Mouse (Mus musculus) kidney, postnatal 14 days (tissue): Measurements from ENCODE around the gene Tor3a.

ENCODE experiments used
- DNase-seq: peaks from one replicate; pipeline ENCODE4 v3.0.0; 2022; ENCODE audit warnings: mixed read lengths

Tor3a gene

GRCm38 (mm10) chr1:156674195-156675000, at the start of gene Tor3a:
Gene Tor3a (minus strand): TSS chr1:156674356.
- DNase-seq: peak; percentile 90

GRCm38 (mm10) chr1:156722089-156722488, 47.9 kb upstream of the Tor3a start:
- no peak for DNase-seq

GRCm38 (mm10) chr1:156720046-156720445, 45.9 kb upstream of the Tor3a start:
- peak; percentile 22 for DNase-seq

GRCm38 (mm10) chr1:156718950-156719805, 45.0 kb upstream of the Tor3a start, which contains the start of gene Fam20b:
Gene Fam20b (minus strand): TSS chr1:156719086.
- DNase-seq: peak; percentile 98

GRCm38 (mm10) chr1:156718286-156718949, 44.3 kb upstream of the Tor3a start:
- no peak for DNase-seq

GRCm38 (mm10) chr1:156717751-156718285, 43.7 kb upstream of the Tor3a start:
- DNase-seq: peak; percentile 65

GRCm38 (mm10) chr1:156716681-156717080, 42.5 kb upstream of the Tor3a start:
- no peak for DNase-seq

GRCm38 (mm10) chr1:156710472-156711098, 36.4 kb upstream of the Tor3a start:
- DNase-seq: no peak

GRCm38 (mm10) chr1:156708672-156709071, 34.5 kb upstream of the Tor3a start:
- no peak for DNase-seq

GRCm38 (mm10) chr1:156705696-156706285, 31.6 kb upstream of the Tor3a start:
- no peak for DNase-seq

- DNase-seq: no peak
Observed at GRCm38 (mm10) chr1:156703444-156703843, 29.3 kb upstream of the Tor3a start.

- DNase-seq: no peak
Observed at GRCm38 (mm10) chr1:156702151-156702550, 28.0 kb upstream of the Tor3a start.

- no peak for DNase-seq
Observed at GRCm38 (mm10) chr1:156686025-156686661, 12.0 kb upstream of the Tor3a start.

GRCm38 (mm10) chr1:156679599-156679998, 5.4 kb upstream of the Tor3a start:
- DNase-seq: no peak

GRCm38 (mm10) chr1:156677230-156677629, 3.1 kb upstream of the Tor3a start:
- DNase-seq: no peak

- DNase-seq: no peak
Observed at GRCm38 (mm10) chr1:156676596-156676995, 2.4 kb upstream of the Tor3a start.

- peak; percentile 57 for DNase-seq
Observed at GRCm38 (mm10) chr1:156676171-156676570, 2.0 kb upstream of the Tor3a start.

- DNase-seq: peak; percentile 43
Observed at GRCm38 (mm10) chr1:156673476-156674194, 521 bp downstream of the Tor3a start.

GRCm38 (mm10) chr1:156672720-156673475, 1.3 kb downstream of the Tor3a start:
- no peak for DNase-seq

- DNase-seq: no peak
Observed at GRCm38 (mm10) chr1:156671921-156672320, 2.2 kb downstream of the Tor3a start.
